Mouse (Mus musculus) kidney, postnatal 10 days (tissue): ENCODE data around the gene Zfp551.

ENCODE experiments used
- DNase-seq: peaks from one replicate; pipeline ENCODE4 v3.0.0; 2021; ENCODE audit warnings: mixed read lengths

Zfp551 gene

GRCm38 (mm10) chr7:12422245-12422849 is at the start of gene Zfp551:
Zfp551 (minus strand) TSS chr7:12422751.
- peak; percentile 77 for DNase-seq

DNA sequence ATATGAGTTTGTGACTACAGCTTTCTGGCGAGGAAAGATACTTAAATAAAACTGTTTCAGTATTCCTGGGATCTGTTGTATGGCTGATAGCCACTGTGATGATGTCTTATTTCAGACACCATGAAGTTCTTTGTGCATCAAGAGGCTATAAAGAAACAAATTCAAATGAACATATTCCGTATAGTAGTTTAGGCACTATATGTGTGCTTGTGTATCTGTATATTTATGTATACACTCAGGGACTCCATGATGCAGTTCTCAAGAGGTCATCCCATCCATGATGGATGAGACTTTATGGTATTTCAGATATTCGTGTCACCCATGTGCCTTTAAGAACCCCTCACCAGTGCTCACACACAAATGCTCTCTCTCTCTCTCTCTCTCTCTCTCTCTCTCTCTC is 304 bp upstream of the Zfp551 start:
- no peak for DNase-seq

- DNase-seq: peak; percentile 7
Measured at GRCm38 (mm10) chr7:12421741-12422140, 810 bp downstream of the Zfp551 start.

GRCm38 (mm10) chr7:12369173-12369572 is 53.4 kb downstream of the Zfp551 start, which contains the start of gene Vmn1r84:
Vmn1r84 (minus strand) TSS chr7:12369273.
- no peak for DNase-seq
